Mouse (Mus musculus) MEL (cell line): ENCODE measurements at regions not wholly inside any gene's neighbourhood (a gene's known extent, or its start where the extent isn't known, plus 50 kb on each side); places are given as distances from the start of the nearest gene placed in this dataset.

Source experiments
- CTCF ChIP-seq, 3 experiments: IDR thresholded peaks in 2 of 3; conservative IDR thresholded peaks in 1 of 3; 2 replicates each; pipeline ENCODE4 v1.5.1; 2011 to 2012; ENCODE audit warnings: low read length in 3 of 3, low read depth in 2 of 3, mild to moderate bottlenecking in 2 of 3, improper control_type of control experiment in 1 of 3, inconsistent platforms in 1 of 3, mixed read lengths in 1 of 3, moderate library complexity in 1 of 3; ENCODE audit not compliant: control insufficient read depth in 1 of 3, insufficient read depth in 1 of 3, poor library complexity in 1 of 3, severe bottlenecking in 1 of 3
- POLR2AphosphoS5 ChIP-seq: IDR thresholded peaks from 2 replicates; pipeline ENCODE4 v1.6.1; 2012; ENCODE audit warnings: low read depth, borderline replicate concordance, mild to moderate bottlenecking, inconsistent platforms, low read length, moderate library complexity, mixed read lengths
- SIN3A ChIP-seq: IDR thresholded peaks from 2 replicates; pipeline ENCODE4 v1.6.1; 2012; ENCODE audit warnings: low read length, improper control_type of control experiment, inconsistent platforms

- TF ChIP-seq POLR2AphosphoS5 (no peak), CTCF (IDR thresholded peaks at IDR 0.05 in 2 of 3, conservative IDR thresholded peaks at IDR 0.05 in 1 of 3; ENCODE audit: control insufficient read depth in 1 of 3, insufficient read depth in 1 of 3, low read depth in 2 of 3, low read length in 3 of 3, poor library complexity in 1 of 3, severe bottlenecking in 1 of 3) (no peak), SIN3A (no peak)
Observed at GRCm38 (mm10) chr17:45338086-45338485, 95.5 kb downstream of the Cdc5l start.
